Mouse (Mus musculus) megakaryocyte, embryonic 14.5 days (primary cell): ENCODE measurements at regions not wholly inside any gene's neighbourhood (a gene's known extent, or its start where the extent isn't known, plus 50 kb on each side); places are given as distances from the start of the nearest gene placed in this dataset.

Experiments
- FLI1 ChIP-seq: IDR thresholded peaks from 2 replicates; pipeline ENCODE4 v1.6.1; 2012; ENCODE audit warnings: low read length, inconsistent platforms, mixed read lengths
- GATA1 ChIP-seq: IDR thresholded peaks from 3 replicates; pipeline ENCODE4 v1.6.1; 2012; ENCODE audit warnings: mixed read lengths, low read length, inconsistent platforms, borderline replicate concordance

GRCm38 (mm10) chr7:37290493-37291045 lies 482.9 kb downstream of the Zfp536 start:
- no peak for TF ChIP-seq FLI1
- no peak for TF ChIP-seq GATA1
